Mouse (Mus musculus) cerebellum, adult 2 months (tissue): ENCODE results near the gene Ube2d1. TPM values are rescaled to one million over a fixed set of nuclear protein-coding genes. Genes with fewer than 3 reads are reported as not detected.

Source experiments
- DNase-seq, 2 experiments: peaks; one replicate each; pipeline ENCODE4 v3.0.0; 2021
- H3K27ac ChIP-seq: fragments of 200-500 bp; 2 replicates; pipeline ENCODE4 v1.5.1; 2012; ENCODE audit warnings: low read length, control low read depth, inconsistent platforms; ENCODE audit not compliant: insufficient read depth
- H3K27me3 ChIP-seq: fragments of 200-500 bp; 2 replicates; pipeline ENCODE4 v1.6.1; 2012; ENCODE audit warnings: inconsistent platforms, mild to moderate bottlenecking, low read length, moderate library complexity; ENCODE audit not compliant: control insufficient read depth, insufficient read depth
- H3K4me1 ChIP-seq: fragments of 200-500 bp; 2 replicates; pipeline ENCODE4 v1.6.1; 2011; ENCODE audit warnings: low read length; ENCODE audit not compliant: control insufficient read depth, insufficient read depth
- H3K4me3 ChIP-seq: fragments of 200-500 bp; replicated peaks from 2 replicates; pipeline ENCODE3; 2011; ENCODE audit warnings: mild to moderate bottlenecking, low read depth, low read length, control low read depth; ENCODE audit not compliant: insufficient read depth
- CTCF ChIP-seq: fragments of 200-500 bp; IDR thresholded peaks from 2 replicates; pipeline ENCODE4 v1.5.1; 2011; ENCODE audit warnings: low read depth, mild to moderate bottlenecking, control low read depth, low read length, moderate library complexity, borderline replicate concordance; ENCODE audit not compliant: insufficient read depth
- POLR2A ChIP-seq: fragments of 200-500 bp; IDR thresholded peaks from 2 replicates; pipeline ENCODE4 v1.6.1; 2011; ENCODE audit warnings: low read length, control low read depth, borderline replicate concordance; ENCODE audit not compliant: insufficient read depth
- WGBS: fragments of 180-500 bp; shearing (Covaris S2); methylation state at CpG from one replicate; pipeline ENCODE4 v1.1.7; 2018; 5-methylcytosine and 5-hydroxymethylcytosine counted together
- polyA plus RNA-seq: library from polyadenylated mRNA; depleted of rRNA; stranded (reverse); fragments of >200 nt; gene quantifications from 2 replicates; pipeline ENCODE4 v1.2.3, GENCODE M21; 2012; rRNA removed

Ube2d1 gene
- polyA plus RNA-seq, 1 experiment = 123 TPM

DNA sequence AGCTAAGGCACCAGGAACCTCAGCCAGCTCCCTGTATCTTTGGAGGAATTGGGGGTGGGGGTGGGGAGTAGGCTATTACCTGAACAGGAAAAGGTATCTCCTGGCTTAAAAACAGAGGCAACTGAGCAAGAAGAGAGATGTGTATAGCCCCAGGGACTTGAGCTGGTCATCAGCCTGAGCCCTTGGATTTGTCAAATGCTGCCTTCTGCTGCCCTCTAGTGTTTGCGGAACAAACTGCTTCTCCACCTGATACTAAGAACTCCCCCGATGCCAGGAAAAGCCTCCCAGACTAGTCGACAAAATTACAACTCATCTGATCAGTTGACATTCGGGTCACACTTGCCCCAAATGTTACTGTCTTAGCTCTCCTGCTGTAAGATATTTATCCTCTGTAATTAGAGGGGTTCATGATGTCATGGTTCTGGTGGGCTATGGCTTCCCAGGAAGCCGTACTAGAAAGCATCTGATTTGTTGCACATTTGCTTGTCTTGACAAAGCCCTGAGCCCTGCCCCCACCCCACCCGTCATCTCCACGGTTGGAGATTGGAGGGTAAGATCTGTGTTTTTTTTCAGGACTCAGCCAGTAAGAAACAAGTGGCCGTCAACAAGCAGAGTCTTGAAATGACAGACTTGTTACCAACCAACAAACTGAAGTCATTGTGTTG lies 66.7 kb downstream of the Ube2d1 start:
- Histone ChIP-seq H3K27ac (no peak overlapping the region), H3K4me1 (peaks cover 2% of the 10 kb centered on the region; the same call in 1 of the 2 replicates), H3K27me3 (no peaks in the 10 kb centered on the region), H3K4me3 (no peak overlapping the region)
- peak; percentile 68 to 79 for DNase-seq
- 13% methylated on average over 8 of the region's 8 CpGs for WGBS
- no peak for TF ChIP-seq POLR2A
- peak; percentile 89 for TF ChIP-seq CTCF

DNA sequence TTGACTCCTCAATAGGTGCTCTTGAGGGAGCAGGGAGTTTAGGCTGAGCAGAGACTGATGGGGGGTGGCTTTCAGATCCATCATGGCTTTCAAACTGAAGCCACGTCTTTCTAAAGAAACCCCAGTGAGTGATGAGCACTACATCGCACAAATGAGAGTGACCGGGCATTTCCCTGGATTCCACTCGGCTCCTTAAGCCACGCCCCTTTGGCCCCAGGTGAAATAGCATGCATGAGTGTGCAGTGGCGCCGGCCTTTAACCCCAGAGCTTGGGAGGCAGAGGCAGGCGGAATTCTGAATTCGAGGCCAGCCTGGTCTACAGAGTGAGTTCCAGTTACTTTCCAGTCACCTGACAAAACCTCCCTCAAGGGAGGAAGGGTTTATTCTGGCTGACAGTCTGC lies 69.1 kb downstream of the Ube2d1 start:
- Histone ChIP-seq H3K4me3 (no peak overlapping the region), H3K4me1 (peaks cover 2% of the 10 kb centered on the region; the same call in 1 of the 2 replicates), H3K27ac (no peak overlapping the region), H3K27me3 (no peaks in the 10 kb centered on the region)
- 81% methylated on average over 9 of the region's 9 CpGs for WGBS
- DNase-seq = no peak
- TF ChIP-seq POLR2A (no peak), CTCF (no peak)

Other genes starting within 250 kb of the Ube2d1 start
- 2.6 and 3.3 TPM in 2 replicates for gene Bicc1, start 125.6 kb downstream of the Ube2d1 start, polyA plus RNA-seq
- 23.0 and 27.2 TPM in 2 replicates for gene Tfam, start 47.0 kb downstream of the Ube2d1 start, polyA plus RNA-seq
- 210 and 212 TPM in 2 replicates for gene Cisd1, start 59.7 kb upstream of the Ube2d1 start, polyA plus RNA-seq
- 16.9 and 17.5 TPM in 2 replicates for gene Ipmk, start 62.5 kb upstream of the Ube2d1 start, polyA plus RNA-seq